Mouse (Mus musculus): Measurements from ENCODE around the gene Plcl2.

Gene Plcl2

DNA sequence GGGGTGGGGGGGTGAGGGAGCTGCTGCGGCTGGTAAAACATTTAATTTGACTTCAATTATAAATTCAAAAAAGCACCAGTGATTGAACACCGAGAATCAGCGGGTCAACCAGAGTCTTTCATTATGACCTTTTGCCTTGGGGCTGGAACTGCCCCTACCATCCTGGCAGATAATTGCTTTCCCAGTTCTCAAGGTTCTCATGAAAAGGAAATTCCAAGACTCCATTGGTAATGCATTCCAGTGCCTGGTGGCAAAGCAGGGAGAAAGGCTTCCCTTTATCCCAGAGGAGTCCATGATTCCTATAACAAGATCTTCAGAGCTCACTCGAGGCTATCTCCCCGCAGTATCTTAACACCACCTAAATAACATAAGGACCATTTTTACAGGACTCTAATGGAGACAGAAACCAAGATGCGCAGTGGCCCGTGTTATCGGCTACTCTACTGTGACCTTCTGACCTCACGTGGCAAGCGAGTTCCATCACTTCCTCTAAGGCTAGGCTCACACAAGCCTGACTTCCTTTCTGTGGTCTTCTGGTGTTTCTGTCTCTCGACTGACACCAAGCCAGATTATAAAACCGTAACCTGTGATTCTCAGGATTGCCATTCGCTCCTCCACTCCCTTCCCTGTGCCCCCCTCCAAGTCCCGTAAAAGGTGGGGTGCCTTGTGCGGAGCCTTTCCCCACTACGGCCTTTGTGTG, 10.0 kb upstream of the Plcl2 start:
- no peak for DNase-seq (ENCODE audit: low read depth, low spot score)

DNA sequence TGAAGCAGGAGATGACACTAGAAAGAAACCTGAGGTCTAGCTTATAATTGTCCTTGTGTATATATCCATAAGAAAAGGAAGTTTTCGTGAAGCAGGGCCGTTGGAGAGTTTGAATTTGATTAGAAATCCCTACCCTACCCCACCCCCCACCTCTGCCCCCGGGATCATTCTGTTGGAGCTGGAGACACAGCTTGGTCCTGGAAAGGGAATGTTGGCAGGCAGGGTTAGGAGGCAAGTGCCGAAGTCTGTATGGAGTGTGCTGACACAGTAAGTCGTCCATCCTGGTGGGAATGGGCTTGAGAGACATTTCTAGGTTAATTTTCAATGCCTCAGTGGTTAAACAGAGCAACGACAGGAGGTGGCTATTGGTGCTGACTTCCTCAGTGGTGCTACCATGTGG, 8.4 kb upstream of the Plcl2 start:
- DNase-seq (ENCODE audit: low read depth, low spot score) = no peak

- DNase-seq (ENCODE audit: low read depth, low spot score) = no peak
Measured at GRCm38 (mm10) chr17:50503075-50503474, 6.1 kb upstream of the Plcl2 start.

GRCm38 (mm10) chr17:50504070-50504846, 4.9 kb upstream of the Plcl2 start:
- DNase-seq (ENCODE audit: low read depth, low spot score) = no peak

DNA sequence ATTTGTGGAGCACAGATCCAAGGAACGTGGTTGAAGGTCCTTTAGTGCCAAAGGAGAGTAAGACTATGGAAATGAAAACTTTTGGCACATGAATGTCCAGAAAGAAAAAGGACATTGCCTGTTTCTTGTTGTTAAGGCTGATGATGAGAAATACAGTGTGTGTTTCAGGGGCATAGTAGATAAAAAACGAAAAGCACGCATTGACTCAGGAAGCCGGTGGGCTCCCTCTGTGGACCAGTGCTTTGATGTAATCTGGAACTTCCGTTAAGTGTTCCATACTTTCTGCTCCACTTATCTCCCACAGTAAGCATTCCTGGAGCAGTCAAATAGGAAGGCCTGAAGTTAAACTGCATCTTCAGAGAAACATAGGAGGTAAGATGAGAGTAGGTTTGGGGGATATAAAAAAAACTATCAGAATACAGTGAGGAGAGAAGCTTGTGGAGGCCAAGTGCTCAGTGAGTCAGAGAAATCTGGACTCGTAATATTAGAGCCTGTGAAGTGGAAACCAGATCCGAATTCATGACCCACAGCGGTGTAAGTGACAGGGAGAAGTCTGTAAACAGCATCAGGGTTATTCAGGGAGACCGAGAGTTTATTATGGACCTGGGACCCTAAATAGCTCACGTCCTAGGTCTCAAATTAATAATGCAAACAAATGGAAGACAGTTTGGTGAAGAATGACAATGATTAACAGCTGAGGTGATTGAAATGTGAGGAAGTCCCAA, 3.1 kb upstream of the Plcl2 start:
- no peak for DNase-seq (ENCODE audit: low read depth, low spot score)

DNA sequence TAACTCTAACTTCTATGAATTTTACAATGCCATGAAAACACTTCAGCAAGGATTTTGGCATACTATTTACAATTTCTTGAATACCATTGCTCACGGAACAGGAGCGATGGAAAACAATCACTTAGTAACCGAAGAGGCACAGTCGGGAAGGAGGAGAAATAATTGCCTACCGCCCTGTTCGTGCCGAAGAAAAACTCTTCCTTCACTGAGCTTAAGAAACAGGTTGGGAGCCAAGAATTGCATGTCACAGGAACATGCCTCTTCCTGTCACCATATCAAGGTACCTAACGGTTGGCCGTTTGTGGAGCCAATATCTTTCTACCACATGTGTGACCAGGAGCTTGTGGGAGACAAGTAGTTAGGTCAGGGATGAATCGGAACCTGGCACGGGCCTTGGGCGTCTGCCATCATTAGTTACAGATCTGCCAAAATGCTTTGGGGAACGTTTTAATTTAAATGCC, 2.3 kb upstream of the Plcl2 start:
- DNase-seq (ENCODE audit: low read depth, low spot score) = no peak

DNA sequence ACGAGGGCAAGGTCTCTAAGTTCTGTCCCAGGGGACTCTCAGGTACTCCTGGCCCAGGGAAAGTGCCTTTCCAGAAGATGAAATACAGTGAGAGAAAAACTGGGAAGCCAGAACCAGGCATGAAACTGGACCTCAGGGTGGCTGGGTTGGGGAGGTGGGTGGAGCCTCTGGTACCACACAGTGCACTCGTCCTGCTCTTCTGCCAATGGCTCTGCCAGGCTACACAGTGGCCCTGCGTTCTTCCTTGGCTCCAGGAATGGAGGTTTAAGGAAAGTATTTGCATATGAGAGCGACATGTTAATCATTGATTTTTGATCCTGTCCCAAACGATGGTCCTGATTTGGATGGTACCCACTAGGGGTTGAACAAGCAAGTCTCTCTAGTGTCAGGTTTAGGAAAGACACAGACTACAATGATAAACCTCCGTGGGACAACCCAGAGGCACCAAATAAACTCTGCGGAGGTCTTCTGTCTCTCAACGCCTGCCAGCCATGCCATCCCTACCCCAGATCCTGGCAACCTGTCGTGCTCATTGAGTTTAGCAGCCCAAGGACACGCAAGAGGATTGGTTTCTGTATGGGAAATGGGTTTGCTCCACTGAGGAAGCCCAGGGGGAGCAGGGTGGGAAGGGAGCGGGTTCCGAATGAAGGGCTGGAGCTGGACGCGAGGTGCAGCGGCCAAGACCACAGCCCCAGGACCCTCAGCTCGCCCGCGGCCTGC, 988 bp upstream of the Plcl2 start:
- DNase-seq (ENCODE audit: low read depth, low spot score) = no peak

DNA sequence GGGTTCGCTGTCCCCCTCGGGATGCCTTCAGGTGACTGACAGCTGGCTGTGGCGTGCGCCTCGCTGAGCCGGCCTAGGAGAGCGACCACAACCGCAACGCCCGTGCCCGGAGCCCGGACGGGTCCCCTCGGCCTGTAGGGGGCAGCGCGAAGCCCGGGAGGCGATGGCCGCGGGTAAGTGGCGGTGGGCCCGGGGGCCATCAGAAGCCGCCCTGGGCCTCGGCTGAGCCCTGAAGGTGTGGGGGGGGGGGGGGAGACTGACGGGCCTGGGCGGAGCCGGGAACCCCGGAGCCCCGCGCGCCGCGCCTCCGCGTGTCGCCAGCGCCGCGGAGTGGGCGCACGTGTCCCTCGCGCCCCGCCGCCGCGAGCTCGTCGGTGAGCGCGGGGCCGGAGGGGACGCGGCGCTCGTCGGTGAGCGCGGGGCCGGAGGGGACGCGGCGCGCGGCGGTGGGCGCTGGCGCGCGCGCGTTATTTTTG, 390 bp upstream of the Plcl2 start:
- no peak for DNase-seq (ENCODE audit: low read depth, low spot score)

- DNase-seq (ENCODE audit: low read depth, low spot score) = no peak
Measured at GRCm38 (mm10) chr17:50510279-50510678, 1.1 kb downstream of the Plcl2 start.

GRCm38 (mm10) chr17:50510741-50511140, 1.5 kb downstream of the Plcl2 start:
- no peak for DNase-seq (ENCODE audit: low read depth, low spot score)

GRCm38 (mm10) chr17:50512222-50512621, 3.0 kb downstream of the Plcl2 start:
- DNase-seq (ENCODE audit: low read depth, low spot score) = no peak

DNA sequence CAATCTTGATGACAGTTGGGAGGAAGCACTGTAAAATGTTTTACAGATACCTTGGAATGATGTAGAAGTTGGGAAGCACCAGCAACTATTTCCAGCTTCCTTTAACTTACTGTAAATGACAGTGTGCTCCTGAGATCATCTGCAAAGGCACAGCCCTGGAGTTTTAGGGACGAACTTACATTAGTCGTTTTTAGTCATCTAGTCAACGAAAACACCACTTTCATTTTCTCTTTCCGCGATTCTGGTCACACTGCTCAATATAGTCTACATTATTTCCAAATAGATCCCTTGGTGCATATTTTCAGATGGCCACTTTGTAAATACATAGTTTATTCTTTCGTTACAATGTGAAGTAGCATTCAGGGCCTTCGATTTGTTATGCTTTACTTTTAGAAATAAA, 3.6 kb downstream of the Plcl2 start:
- no peak for DNase-seq (ENCODE audit: low read depth, low spot score)

GRCm38 (mm10) chr17:50513376-50513775, 4.2 kb downstream of the Plcl2 start:
- no peak for DNase-seq (ENCODE audit: low read depth, low spot score)

- no peak for DNase-seq (ENCODE audit: low read depth, low spot score)
Measured at GRCm38 (mm10) chr17:50514012-50514411, 4.8 kb downstream of the Plcl2 start.

- DNase-seq (ENCODE audit: low read depth, low spot score) = no peak
Measured at GRCm38 (mm10) chr17:50515926-50516325, 6.7 kb downstream of the Plcl2 start.

DNA sequence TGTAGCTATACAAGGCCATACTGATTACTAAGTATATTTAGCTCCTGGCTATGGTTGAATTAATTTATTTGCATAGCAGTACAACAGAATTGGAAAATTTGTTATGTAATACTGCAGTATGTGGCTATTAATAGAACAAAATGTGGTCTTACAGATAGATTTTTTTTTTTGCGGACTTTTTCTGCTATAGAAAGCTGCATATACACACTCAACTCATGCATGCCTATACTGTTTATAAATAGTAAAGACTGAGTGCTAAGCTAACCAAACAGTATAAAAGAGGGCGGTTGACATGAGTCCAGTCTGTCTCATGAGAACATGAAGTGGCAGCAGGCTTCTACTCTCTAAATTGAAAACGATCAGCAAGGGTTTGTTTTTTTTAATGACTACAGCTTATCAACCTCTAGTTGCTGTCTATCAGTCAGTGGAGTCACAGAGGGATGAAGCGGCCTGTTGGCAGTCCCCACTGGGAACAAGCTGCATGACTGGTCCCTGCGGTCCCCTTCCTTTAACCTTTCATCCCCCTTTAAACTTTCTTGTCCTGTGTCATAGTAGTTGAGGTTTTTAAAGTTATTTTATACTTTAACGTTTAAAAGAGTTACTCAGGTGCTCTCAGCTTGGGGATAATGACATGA, 8.7 kb downstream of the Plcl2 start:
- no peak for DNase-seq (ENCODE audit: low read depth, low spot score)

- no peak for DNase-seq (ENCODE audit: low read depth, low spot score)
Measured at GRCm38 (mm10) chr17:50519588-50519987, 10.4 kb downstream of the Plcl2 start.

GRCm38 (mm10) chr17:50522473-50523083, 13.4 kb downstream of the Plcl2 start:
- no peak for DNase-seq (ENCODE audit: low read depth, low spot score)

DNA sequence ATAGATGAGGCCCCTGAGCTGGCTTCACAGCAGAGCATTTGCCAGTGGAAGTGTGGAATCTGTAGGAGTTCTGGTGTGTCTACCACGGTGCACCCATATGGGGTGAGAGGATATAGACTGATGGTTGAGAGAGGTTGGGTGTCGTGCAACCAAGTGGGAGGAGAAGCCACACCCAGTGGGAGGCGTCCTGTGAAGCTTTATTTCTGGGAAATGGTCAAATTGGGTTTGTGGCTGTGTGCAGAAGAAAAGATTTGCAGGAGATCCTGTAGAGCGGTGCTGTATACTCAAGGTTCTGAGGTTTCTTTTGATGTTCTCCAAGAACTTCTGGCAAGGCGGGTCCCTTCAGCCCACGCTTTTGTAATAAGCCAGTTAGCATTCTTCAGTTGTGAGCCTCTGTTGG, 15.8 kb downstream of the Plcl2 start:
- DNase-seq (ENCODE audit: low read depth, low spot score) = peak; percentile 82

DNA sequence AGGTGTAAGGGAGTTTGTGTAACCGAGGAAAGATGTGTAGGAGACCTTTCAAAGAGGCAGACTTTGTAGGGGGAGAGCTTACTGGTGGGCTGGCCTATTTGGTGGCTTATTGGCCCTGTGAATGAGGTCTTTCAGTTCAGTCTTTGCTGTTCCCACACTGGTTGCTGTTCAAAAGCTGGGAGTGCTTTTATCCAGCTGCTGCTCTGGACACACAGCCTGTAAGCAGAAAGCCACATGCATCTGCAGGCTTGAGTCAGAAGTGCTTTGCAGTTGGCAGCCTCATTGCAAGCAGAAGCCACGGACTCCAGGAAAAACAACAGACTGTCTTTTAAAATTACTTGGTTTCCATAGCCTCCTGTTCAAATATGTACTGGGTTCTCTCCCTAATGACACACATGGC, 16.6 kb downstream of the Plcl2 start:
- no peak for DNase-seq (ENCODE audit: low read depth, low spot score)

DNA sequence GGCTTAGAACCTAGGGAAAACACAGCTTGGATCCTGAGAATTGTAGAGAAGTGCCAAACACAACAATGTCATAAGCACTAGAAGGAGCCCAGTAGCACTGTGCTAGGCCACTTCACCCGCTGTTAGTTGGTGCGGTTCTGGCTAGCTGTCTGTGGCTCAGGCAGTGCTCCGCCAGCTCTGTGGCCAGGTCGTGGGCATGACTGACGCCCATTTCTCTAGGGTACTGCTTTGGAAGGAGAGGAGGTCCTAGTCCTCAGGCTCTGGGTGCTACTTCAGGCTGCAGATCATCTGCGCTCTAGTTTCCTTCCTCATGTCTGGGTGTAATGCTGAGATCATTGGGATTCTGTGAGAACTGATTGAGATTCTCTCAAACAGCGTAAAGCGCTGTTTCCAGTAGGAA, 20.9 kb downstream of the Plcl2 start:
- DNase-seq (ENCODE audit: low read depth, low spot score) = no peak
